Mouse (Mus musculus) C2C12 (cell line): ENCODE results near the gene Gm47969. TPM values are rescaled to one million over a fixed set of nuclear protein-coding genes. Genes with fewer than 3 reads are reported as not detected.

Experiments used
- H3K27me3 ChIP-seq: one replicate; pipeline ENCODE4 v1.6.1; 2011; ENCODE audit not compliant: control insufficient read depth, insufficient read depth, insufficient read length
- H3K36me3 ChIP-seq: one replicate; pipeline ENCODE4 v1.6.1; 2011; ENCODE audit not compliant: control insufficient read depth, insufficient read depth
- H3K4me3 ChIP-seq: one replicate; pipeline ENCODE4 v1.5.1; 2011; ENCODE audit warnings: mild to moderate bottlenecking, control low read depth; ENCODE audit not compliant: poor library complexity, insufficient read depth, severe bottlenecking
- H3K79me2 ChIP-seq: one replicate; pipeline ENCODE4 v1.6.1; 2011; ENCODE audit not compliant: control insufficient read depth, insufficient read depth
- H3K79me3 ChIP-seq: one replicate; pipeline ENCODE4 v1.6.1; 2011; ENCODE audit warnings: low read depth, control low read depth
- H3ac ChIP-seq: one replicate; pipeline ENCODE3; 2011; ENCODE audit warnings: low read depth; ENCODE audit not compliant: control insufficient read depth, insufficient read length
- CEBPB ChIP-seq: IDR thresholded peaks from one replicate; pipeline ENCODE4 v1.6.1; 2011; ENCODE audit warnings: low read depth, mild to moderate bottlenecking, control low read depth, moderate library complexity
- CTCF ChIP-seq: IDR thresholded peaks from one replicate; pipeline ENCODE4 v1.5.1; 2011; ENCODE audit not compliant: control insufficient read depth, insufficient read depth, insufficient read length
- FOSL1 ChIP-seq: IDR thresholded peaks from one replicate; pipeline ENCODE4 v1.8.0; 2011; ENCODE audit warnings: mild to moderate bottlenecking, low read length; ENCODE audit not compliant: poor library complexity, insufficient read depth, severe bottlenecking
- MAX ChIP-seq: IDR thresholded peaks from one replicate; pipeline ENCODE4 v1.6.1; 2011; ENCODE audit warnings: mild to moderate bottlenecking, control low read depth
- MYOD1 ChIP-seq: IDR thresholded peaks from one replicate; pipeline ENCODE4 v1.6.1; 2011; ENCODE audit warnings: low read depth; ENCODE audit not compliant: control insufficient read depth, insufficient read length
- MYOG ChIP-seq: IDR thresholded peaks from one replicate; pipeline ENCODE4 v1.6.1; 2011; ENCODE audit not compliant: control insufficient read depth, insufficient read length; ENCODE audit errors: extremely low read depth
- USF1 ChIP-seq: IDR thresholded peaks from one replicate; pipeline ENCODE4 v1.6.1; 2011; ENCODE audit warnings: low read depth, mild to moderate bottlenecking, control low read depth, moderate library complexity
- polyA plus RNA-seq: library from polyadenylated mRNA; unstranded; fragments of >200 nt; fragmentation: generic; extraction: Trizol; gene quantifications from one replicate; pipeline ENCODE4 v1.2.1, GENCODE M21; 2012; ENCODE audit warnings: missing spikeins

Gm47969 gene
- polyA plus RNA-seq, 1 experiment = not detected

DNA sequence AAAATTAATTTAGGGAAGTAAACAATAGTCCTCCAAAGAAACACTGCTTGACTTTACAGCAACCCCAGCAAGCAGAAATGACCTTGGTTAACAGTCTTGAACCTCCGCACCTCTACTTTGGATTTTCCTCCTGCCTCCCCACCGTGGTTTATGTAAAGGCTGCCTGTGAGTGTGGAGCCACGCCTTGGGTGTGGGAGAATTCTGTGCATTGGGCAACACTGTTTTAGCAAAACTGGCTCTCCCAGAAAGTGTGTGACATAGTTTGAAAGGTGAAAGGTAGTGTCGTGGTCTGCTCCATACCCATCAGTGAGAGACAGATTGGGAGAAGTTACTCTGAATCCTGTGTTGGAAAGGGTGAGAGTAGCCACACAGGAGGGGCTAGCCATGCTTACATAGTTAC is 5.7 kb upstream of the Gm47969 start:
- Histone ChIP-seq H3K79me3 (no peaks in the 10 kb centered on the region), H3K4me3 (no peak overlapping the region), H3K36me3 (no peaks in the 10 kb centered on the region), H3K79me2 (no peaks in the 10 kb centered on the region), H3ac (no peak overlapping the region), H3K27me3 (peaks cover 26% of the 10 kb centered on the region)
- no peak for TF ChIP-seq CTCF
- TF ChIP-seq CEBPB = no peak
- no peak for TF ChIP-seq MYOD1
- no peak for TF ChIP-seq MYOG
- no peak for TF ChIP-seq FOSL1
- TF ChIP-seq USF1 = no peak
- TF ChIP-seq MAX = no peak

DNA sequence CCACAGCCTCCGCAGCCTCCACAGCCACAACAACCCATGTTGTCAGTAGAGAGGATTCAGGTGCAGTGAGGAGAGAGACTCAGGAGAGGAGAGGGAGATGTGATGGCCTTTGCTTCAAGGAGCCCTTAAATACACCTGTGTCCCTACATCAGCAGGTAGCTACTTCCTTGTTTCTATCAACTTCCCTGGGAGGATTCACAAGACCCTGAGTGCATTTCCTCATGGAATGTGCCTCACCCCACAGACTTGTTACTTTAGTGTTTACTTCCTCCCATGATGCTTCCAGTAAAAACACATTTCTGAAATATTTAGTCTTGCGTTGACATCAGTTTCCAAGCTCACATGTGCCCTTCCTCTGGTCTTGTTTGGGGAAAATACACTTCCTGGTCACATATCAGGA is 2.4 kb upstream of the Gm47969 start, which contains the start of gene Krtap28-10:
TSS of gene Krtap28-10 (minus strand) at position 101 of the 400 bp plus-strand sequence.
- Histone ChIP-seq H3K27me3 (peaks cover 34% of the 10 kb centered on the region), H3K79me3 (no peaks in the 10 kb centered on the region), H3K79me2 (no peaks in the 10 kb centered on the region), H3K4me3 (no peak within 1 kb of the TSS), H3K36me3 (no peaks in the 10 kb centered on the region), H3ac (no peak within 1 kb of the TSS)
- no peak for TF ChIP-seq MYOD1
- no peak for TF ChIP-seq USF1
- TF ChIP-seq CTCF = no peak
- no peak for TF ChIP-seq CEBPB
- no peak for TF ChIP-seq MYOG
- TF ChIP-seq FOSL1 = no peak
- TF ChIP-seq MAX = no peak

DNA sequence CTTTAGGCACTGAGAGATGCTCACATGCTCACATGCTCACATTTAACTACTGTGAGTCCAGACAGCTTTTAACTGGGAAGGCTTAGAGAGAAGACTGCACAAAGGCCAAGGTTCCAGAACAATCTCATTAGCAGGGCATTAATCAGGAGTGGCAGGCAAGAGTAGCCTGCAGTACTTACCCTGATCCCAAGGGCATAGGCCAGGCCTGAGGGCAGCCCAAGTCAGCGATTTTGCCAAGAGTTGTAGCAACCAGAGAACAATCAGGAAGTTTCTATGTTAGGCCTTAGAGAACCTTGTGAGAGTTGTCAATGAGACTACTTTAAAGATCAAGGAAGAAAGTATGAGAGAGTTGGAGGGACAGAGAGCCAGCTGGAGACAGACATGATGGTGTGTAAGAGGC is 13.7 kb downstream of the Gm47969 start:
- Histone ChIP-seq H3K4me3 (no peak overlapping the region), H3K27me3 (peaks cover 3% of the 10 kb centered on the region), H3ac (no peak overlapping the region), H3K79me3 (no peaks in the 10 kb centered on the region), H3K36me3 (no peaks in the 10 kb centered on the region), H3K79me2 (no peaks in the 10 kb centered on the region)
- TF ChIP-seq CTCF (no peak), MAX (no peak), USF1 (no peak), FOSL1 (no peak), MYOG (no peak), MYOD1 (no peak), CEBPB (no peak)

DNA sequence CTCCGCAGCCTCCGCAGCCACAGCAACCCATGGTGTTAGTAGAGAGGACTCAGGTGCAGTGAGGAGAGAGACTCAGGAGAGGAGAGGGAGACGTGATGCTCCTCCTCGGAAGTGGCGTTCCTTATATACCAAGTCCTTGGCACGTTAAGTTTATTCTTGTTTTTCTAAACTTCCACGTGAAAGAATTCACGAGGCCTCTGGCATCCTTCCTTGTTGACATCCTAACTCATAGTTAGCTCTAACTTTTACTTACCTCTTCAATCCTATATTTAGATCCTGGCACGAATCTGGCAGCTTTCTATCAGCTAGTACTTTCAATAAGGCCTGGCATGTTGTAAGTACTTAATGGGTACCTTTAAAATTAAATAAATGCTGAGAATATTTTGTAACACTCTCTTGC is 14.5 kb downstream of the Gm47969 start, which contains the start of gene A030005K14Rik:
TSS of gene A030005K14Rik (minus strand) at position 101 of the 400 bp plus-strand sequence.
- peaks cover 3% of the 10 kb centered on the region for H3K27me3 ChIP-seq
- H3K79me3 ChIP-seq = no peaks in the 10 kb centered on the region
- no peaks in the 10 kb centered on the region for H3K79me2 ChIP-seq

DNA sequence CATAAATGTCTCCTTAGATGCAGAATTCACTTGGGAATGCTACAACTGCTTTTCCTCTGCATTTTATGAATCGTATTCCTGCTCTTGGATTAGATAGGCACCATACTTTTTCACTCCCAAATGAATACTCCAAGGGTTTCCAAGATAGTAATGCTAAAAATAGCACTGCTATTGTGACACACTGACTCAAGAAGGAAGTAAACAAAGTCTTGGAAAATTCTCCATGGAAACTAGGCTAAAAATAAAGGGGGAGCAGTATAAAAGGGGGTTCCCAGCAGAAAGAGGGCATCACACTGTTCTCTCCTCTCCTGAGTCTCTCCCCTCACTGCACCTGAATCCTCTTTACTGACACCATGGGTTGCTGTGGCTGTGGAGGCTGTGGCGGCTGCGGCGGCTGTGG is 15.9 kb downstream of the Gm47969 start, which contains the start of gene Krtap28-13:
TSS of gene Krtap28-13 (plus strand) at position 288 of the 400 bp plus-strand sequence.
- H3ac ChIP-seq = no peak within 1 kb of the TSS
- H3K4me3 ChIP-seq = no peak within 1 kb of the TSS
- peaks cover 3% of the 10 kb centered on the region for H3K27me3 ChIP-seq
- no peaks in the 10 kb centered on the region for H3K79me3 ChIP-seq
- TF ChIP-seq MYOG (no peak), USF1 (no peak), CTCF (no peak), MAX (no peak), FOSL1 (no peak), MYOD1 (no peak), CEBPB (no peak)
- no peaks in the 10 kb centered on the region for H3K36me3 ChIP-seq
- no peaks in the 10 kb centered on the region for H3K79me2 ChIP-seq

More for the DNA sequence above, 14.5 kb downstream of the Gm47969 start, which contains the start of gene A030005K14Rik:
- Histone ChIP-seq H3K4me3 (no peak within 1 kb of the TSS), H3K36me3 (no peaks in the 10 kb centered on the region), H3ac (no peak within 1 kb of the TSS)
- TF ChIP-seq CEBPB = no peak
- TF ChIP-seq CTCF = no peak
- TF ChIP-seq MYOG = no peak
- no peak for TF ChIP-seq FOSL1
- TF ChIP-seq MYOD1 = no peak
- TF ChIP-seq MAX = no peak
- TF ChIP-seq USF1 = no peak

DNA sequence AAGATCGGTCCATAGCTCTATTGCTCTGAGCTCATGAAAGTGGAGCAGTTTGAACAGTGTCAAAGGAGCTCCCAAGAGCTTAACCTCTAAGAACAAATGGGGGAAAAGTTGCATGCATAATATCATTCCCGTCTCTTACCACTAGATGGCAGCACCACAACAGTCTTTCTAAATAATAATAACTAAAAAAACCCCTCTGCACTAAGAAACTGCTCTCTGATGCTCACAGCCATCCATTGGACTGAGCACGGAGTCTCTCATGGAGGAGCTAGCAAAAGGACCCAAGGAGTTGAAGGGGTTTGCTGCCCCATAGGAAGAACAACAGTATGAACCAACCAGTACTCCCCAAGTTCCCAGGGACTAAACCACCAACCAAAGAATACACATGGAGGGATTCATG is 20.1 kb downstream of the Gm47969 start:
- H3K36me3 ChIP-seq = no peaks in the 10 kb centered on the region
- H3K79me2 ChIP-seq = no peaks in the 10 kb centered on the region
- no peak overlapping the region for H3K4me3 ChIP-seq
- no peak for TF ChIP-seq CEBPB
- no peak for TF ChIP-seq USF1
- no peak for TF ChIP-seq MAX
- TF ChIP-seq FOSL1 = no peak
- TF ChIP-seq CTCF = no peak
- TF ChIP-seq MYOG = no peak
- no peak for TF ChIP-seq MYOD1
- H3K79me3 ChIP-seq = no peaks in the 10 kb centered on the region
- peaks cover 8% of the 10 kb centered on the region for H3K27me3 ChIP-seq
- no peak overlapping the region for H3ac ChIP-seq
